Mouse (Mus musculus) right cerebral cortex, postnatal 25 days (tissue): ENCODE measurements at regions not wholly inside any gene's neighbourhood (a gene's known extent, or its start where the extent isn't known, plus 50 kb on each side); places are given as distances from the start of the nearest gene placed in this dataset.

Experiments
- DNase-seq: peaks from one replicate; pipeline ENCODE4 v3.0.0; 2022

DNA sequence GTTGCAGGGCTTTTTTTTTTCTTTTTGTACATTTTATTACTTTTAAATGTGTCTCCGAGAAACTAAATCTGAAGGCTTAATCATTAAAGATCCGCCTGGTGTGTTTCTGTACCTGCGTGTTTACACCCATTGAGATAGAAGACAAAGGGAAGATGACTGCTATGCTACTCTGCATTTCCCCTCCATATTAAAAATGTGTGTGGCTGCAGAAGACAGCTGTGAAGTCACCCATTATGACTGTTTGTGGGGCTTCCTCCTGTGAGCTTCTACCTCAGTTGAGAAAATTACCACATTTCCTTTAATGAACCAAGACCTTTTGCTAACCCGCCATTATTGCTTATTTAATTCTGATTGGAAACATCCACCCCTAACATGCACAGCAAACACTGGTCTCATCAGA is 602.9 kb upstream of the Tle4 start:
- DNase-seq = no peak

DNA sequence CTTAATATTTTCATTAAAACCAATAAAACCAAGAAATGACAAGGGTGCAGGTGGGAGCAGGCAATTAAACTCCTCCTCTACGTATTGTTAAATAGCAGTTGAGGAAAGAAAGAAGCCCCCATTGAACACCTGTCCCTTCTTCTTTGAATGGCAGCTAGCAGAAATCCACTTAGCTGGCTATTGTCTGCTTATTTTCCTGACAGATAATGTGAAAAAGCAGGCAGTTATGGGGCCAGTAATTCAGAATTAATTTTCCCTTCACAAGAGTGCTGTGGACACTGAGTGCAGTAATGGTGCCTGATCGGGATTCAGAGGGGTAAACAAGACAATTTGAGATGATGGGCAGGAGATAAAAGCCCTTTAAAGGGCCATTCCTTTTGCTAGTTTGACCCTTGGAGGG is 602.5 kb upstream of the Tle4 start:
- DNase-seq = no peak

DNA sequence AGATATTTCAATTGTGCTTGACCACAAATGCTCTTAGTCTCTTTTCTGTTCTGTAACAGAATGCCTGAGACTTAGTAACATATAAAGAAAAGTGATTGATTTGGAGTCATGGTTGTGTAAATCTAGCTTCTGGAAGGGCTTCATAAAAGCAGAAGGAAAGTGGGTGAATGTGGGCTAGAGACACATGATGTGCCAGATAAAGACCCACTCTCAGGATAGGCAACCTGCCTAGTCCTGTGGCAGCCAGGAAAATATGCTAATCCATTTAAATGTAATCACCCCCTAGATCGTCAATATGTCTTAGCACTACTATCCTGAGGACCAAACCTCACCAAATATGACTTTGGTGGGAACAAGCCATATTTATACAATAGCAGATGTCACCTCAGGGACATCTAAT is 601.8 kb upstream of the Tle4 start:
- DNase-seq = no peak

DNA sequence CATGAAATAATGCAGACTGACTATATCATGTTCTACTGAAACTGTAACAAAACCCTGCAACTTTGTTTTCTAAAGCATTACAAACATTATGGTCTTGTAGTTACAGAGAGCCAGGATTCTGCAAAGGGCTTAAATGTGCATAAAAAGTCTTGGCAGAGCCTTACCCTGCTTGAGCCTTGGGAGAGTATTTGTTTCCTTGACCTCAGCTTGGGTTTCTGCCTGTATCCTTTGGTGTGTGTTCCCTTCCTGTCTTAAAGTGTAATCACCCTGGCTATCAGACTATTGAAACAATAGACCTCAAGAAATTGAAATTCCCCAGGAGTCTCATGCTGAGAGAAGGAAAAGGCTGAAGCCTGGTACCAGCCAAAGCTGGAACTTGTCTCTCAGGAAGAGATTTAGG is 577.4 kb upstream of the Tle4 start:
- no peak for DNase-seq

DNA sequence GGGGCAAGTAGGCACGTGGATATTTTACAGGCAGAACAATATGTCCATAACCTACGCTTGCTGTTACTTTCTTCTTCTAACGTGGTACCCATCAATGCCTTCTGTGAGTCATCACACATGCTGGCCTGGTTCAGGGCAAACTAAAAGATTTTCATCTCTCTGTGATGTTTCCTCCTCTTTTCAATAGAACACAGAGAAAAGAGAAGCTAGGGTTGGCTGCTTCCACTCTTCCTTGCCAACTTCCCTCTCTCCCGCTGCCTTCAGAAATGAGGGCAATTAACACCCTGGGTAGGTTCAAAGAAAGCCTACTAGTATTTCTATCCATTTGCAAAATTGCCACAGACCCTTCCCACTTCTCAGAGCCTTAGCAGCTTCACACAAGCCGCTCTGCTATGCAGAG is 575.5 kb upstream of the Tle4 start:
- no peak for DNase-seq

DNA sequence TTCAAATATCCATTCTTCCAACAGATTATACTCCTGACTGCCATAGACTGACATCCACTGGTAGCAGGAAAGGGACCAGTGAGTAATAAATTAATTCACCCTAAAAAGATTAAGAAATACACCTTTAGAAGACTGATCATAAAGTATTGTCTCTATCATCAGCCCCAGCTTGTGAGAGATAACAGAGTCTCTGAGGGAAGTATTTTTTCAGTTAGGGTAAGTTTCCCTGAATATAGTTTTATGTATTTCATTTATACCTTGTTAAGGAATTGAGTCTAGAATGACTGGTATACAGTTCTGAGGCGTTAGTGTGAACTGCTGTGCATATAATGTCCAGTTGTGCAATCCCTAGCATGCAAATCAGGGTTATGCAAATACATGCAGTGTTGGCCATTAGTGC is 569.3 kb upstream of the Tle4 start:
- no peak for DNase-seq

DNA sequence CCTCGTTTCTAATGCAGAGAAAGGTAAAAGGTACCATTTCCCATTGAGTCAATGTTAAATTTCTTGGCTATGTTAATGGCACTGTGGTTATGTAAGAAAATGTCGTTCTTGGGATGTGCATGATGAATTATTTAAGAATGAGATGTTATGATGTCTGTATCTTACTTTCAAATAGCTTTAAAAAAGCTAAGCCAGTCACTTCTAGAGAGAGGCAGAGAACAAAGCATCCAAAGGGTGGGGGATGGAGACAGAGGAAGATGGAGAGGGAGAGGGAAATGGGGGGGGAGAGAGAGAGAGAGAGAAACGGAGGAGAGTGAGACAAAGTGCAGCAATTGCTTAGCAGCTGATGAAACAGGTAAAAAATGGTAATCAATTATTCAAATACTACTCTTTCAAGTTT is 562.8 kb upstream of the Tle4 start:
- DNase-seq = no peak

DNA sequence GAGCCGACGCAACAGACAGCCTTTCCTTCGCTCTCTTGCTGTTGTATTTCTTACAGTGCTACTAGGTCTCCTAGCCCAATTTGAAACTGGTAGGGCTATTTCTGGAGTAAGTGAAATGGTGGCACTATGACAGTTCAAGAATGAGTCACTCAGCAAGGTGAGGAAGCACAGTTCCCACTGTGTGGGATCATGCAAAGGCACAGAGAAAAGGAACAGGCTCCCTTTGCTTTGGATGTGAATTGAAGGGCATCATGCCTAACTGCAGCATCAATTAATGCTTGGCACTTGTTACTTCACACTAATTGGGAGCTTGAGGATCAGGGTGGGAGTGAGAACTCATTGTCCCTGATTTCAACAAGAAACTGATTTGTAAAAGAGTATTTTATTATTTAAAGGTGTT is 560.8 kb upstream of the Tle4 start:
- no peak for DNase-seq

DNA sequence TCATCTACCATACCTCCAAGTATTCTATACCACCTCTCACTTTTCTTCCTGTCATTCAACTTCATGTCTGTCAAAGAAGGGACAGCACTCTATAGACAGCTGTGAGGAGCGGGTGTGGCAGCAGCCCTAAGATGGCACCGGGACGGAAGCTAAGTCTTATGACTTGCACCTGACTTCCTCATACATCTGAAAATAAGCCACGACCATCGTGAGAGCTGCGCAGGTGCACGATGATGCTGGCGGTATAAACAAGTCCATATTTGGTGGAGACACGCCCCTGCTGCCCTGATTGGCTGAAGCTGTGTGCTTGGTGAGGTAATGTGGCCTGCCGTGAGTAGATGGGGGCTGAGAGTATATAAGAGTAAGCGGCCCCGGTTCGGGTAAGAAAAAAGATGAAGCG is 560.3 kb upstream of the Tle4 start:
- no peak for DNase-seq

DNA sequence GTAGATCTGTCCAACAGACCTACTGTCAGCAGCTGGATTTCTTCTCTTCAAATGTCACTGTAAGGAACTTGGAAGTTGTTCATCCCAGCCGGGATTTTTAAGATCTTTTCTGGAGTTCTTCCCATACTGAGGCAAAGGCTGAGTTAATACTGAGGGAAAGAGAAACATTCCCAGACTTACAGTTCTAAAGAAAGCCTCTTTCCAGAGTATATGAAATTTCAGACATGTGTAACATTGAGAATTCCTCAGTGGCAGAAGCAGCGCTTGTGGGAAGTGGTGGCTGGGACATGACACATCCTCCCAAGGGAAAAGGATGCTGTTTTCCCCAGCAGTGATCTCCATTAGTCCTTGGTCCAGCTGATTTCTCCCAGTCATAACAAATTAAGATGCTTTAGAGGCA is 556.8 kb upstream of the Tle4 start:
- DNase-seq = no peak

DNA sequence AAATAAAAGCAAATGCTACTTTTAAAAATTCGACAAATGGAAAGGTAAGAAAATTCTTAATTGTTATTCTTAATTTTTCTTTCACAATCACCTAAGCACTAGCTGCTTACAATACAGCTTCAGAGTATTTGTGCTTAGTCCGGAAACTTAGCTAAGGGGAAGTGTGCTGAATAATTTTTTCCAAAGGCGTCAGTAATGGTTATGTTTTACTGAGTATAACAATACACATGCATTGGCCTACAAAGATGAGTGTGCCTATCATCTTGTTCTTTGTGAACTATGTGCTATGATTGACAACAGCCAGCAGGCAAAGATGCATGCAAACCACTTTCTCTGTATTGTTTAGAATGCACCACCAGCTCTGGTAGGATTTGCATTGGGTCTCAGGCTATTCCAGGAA is 548.5 kb upstream of the Tle4 start:
- DNase-seq = no peak

DNA sequence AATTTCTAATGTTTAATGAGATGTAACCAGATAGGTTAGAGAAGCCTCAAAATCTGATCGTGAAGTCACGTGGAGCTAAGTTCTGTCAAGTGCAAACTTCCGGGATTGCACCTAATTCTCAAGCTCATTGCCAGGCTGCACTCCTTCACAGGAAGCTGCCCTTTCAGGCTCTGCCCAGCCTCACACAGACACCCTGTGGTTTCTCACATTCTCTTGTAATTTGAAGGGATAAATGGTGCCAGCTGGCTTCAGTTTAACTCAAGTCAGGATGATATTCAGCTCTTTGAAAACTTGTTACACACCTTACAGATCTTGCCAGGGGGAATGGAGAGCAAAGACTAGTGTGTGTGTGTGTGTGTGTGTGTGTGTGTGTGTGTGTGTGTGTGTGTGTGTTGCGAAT is 529.3 kb upstream of the Tle4 start:
- no peak for DNase-seq

DNA sequence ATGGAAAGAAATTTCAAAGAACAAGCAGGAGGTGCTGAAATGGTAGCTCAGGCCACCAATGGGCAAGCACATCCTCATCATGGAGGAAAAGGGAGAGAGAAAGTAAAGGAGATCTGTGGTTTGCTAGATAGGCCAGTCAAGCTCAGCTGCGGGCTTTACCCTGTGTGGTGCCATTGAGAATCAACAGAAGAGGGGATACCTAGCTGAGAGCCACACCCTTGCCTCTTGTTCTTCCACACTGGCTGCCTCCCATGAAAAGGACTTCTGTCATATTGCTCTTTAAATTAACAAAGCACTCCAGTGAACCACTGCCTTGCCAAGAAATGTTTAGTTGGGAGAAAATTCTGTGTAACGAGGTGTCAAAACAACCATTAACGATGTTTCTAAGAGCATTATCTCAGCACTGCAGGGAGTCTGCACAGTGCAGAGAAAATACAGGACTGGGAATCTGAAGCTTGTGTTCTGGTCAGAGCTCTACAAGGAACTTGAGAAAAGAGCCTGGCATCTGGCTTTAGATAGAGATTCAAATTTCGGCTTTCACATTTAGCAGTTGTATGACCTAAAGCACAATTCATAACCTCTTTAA is 510.7 kb upstream of the Tle4 start:
- DNase-seq = no peak

DNA sequence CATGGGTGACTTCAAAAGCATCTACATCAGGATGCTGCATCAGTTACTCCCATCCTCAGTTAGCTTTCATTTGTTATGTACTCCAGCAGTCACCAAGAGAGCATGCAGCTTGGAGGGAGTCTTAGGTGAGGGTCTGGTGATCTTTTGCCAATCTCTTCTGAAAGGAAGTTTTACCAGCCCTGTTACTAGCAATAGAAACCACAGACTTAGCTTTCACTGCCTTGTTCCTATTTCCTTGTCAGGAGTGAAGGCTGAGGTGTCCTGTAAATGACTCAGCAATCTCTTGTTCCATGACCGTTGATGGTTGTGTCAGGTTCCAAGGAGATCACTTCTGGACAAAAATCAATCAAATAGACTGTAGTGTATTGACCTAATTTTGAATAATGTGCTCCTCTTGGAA is 497.2 kb upstream of the Tle4 start:
- DNase-seq = no peak

DNA sequence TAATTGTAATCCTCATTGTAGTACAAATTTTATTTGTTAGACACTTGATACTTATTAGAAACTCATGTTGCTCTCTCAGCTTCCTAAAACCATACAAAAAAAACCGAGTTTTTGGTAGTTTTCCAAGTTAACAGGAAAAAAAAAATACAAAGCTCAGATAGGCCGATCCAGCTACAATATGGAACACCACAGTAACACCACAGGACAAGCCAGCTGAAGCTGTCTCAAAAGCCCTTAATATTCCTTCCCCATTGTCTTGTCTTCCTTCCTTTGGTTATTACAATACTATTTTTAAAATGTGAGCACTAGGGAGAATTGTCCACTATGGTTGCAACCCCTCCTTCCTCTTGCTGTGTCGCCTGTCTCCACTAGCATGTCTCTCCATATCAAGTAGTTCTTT is 495.7 kb upstream of the Tle4 start:
- no peak for DNase-seq

DNA sequence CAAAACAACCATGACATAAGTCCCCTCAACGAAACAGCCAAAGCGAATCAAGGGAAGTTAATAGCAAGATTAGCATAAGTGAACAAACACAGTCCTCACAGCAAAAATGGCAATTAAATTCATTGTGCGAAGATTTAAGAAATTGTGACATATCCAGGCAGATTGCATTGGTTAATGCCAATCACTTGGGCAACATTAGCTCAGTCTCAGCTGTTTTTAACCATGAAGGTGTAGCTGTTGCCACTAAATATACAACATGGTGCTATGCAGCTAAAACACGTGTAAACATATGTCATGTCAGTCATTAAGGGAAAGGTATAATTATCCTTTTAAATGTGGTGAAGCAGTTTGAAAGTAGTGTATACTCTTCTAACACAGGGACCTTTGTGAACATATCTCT is 482.8 kb upstream of the Tle4 start:
- DNase-seq = no peak

DNA sequence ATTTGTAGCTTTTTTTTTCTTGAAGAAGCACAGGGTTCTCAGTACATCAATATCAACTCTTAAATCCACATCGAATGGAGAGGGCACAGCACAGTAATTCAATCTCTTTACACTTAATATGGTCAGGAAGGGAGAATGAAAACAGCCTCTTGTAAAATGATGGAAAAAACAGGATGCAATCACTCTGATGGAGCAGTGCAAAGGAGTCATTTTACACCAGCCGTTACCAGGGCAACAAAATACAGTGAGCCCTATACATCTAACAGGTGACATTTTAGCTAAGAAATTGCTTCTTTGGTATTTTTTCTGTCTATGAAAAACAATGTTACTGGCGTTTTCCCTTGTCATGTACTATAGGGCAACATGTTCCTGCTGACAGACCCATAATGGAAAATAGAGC is 459.9 kb upstream of the Tle4 start:
- DNase-seq = no peak

DNA sequence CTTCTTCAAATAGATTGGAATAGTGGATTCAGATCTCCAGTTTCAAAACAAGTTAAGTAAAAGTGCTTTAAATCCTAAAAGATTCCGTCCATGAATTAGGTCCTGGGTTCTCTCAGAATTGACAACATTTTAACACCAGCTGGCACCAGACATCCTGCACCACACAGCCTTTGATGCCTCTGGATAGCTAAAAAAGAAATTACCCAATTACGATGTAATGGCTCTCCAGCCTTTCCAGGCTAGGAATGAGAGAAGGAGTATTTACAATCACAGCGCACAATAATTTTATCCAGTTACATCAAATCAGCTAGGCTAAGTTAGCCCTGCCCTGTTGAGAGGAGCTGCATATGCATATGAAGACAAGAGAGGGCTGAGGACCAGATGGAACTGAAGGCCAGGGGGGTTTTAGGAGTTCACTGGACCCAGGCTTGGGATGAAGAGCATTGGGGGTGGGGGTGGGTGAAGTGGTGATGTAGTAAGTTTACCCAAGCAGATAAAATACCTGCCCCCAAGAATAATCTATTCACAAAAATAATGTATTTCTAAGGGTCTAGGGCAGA is 455.8 kb upstream of the Tle4 start:
- DNase-seq = no peak

DNA sequence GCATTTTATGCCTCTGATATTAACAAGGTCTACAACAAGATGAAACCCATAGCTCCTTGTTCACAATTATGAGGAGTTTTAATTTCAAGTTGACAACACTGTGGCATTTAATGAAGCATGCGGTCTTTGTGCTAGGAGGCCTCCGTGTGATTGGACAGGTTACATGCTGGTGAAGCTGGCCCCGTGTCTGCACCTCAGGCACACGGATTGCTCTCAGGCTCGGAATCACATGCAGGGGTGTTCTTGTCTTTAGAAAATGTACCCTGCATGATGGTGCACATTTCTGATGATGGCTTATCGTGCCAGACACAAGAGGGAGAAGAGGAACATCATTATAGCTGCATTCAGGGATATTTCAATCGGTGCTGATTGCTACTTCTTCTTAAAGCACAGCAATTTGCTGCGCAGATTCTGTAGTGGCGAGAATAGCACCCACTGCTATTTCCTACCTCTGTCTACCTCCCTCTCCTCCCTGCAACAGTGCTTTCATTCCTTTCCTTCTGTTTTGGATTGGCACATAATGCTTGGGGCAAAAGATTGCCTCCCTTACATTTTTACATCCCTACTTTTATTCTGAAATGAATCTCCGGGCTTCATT is 454.9 kb upstream of the Tle4 start:
- DNase-seq = no peak

DNA sequence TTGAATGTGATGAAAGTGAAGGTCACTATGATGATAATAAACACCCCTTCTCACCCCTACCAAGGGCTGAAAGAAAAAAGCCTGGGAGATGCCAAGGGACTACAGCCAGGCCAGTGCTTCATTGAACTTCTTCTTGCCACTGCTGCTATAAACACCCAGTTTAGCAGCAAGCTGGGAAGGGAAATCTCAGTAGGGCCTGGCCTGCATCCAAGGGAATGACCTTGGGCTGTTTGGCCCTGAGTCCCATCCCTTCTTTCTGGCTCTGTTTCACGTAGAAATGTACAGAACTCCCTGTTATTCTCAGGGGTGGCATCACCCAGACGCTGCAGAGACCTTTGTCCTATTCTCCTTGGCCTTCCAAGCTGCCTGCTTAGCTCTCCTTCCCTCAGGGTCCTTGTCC is 450.0 kb upstream of the Tle4 start:
- no peak for DNase-seq

DNA sequence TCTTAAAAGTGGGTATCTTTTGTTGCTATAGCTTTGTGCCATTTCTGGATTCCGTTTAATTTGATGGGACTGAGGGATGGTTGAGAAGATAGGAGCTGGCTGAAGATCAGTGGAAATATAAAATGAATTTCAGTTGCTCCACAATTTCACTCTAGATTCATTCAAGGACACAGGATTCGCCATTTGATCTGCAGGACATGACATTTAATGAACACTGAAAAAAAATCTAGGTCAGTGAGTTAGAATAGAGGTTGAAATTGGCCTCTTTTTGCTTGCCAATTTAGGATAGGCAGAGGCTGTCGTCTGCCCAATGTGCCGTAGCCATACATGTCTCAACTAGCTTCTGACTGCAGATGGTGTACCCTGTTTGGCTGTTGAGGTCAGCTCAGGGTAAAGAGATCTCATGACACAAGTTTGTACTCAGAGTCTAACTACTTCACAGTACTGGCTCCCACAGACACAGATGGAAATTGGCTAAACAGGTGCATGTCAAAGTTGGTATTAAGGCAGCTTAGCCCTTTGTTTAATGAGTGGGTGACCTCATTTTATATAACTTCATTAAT is 449.5 kb upstream of the Tle4 start:
- no peak for DNase-seq

DNA sequence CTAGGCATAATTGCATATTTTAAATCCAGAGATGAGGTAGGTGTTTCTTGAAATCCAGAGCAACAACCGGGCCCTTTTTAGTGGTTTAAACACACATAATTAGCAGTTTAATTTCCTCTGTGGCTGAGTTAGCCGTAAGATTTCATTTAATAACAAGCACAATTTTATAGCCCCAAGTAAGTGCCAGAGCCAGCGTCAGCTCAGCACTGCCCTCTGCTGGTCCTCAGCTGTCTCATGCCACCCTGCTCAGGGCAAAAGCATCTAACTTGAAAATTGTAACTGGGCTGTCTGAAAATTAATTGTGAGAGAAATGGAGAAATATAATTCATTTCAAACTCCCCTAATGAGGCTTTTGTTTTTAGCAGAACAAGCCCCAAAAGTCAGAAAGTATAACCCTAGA is 437.7 kb upstream of the Tle4 start:
- DNase-seq = peak; percentile 61

DNA sequence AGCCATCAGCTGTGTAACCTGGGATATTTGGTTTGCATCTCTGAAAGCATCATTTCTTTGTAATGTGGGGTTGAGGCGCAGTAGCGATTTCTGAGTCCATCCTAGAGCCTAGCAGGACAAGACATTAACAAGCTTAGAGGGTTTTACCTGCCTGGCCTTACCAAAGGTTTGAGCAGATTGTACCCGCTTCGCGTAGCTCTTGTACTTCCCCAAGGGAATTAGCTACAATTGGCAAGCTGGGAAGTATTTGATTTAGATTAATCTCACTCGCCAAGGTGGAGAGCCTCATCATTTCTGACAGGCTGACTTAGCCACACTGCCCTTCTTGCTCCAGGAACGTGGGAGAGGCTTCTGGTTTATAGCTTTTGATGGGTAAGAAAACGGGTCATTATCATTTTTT is 436.1 kb upstream of the Tle4 start:
- DNase-seq = no peak

DNA sequence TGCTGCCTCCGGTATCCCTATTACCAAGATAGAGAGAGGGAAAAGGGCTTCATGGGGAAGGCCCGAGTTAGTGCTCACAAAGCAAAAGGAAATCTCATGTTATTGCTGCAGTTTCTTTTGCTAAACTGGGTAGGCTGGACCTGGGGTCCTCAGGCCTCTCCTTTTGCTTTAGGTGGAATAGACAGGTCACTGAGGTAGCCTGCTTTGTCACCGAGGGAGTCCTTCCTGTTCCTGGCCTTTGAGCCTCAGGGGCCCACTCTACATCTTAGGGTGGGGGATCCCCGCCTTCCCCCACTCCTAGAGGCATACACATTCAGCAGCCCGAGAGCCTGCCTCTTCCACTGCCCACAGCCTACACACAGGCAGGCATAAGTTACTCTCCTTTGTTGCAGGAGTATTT is 435.5 kb upstream of the Tle4 start:
- DNase-seq = no peak
